Mouse (Mus musculus): ENCODE measurements around the gene Chrna1.
A peak's percentile ranks its signal among the peaks of the same experiment; 100 is the strongest.

DNA sequence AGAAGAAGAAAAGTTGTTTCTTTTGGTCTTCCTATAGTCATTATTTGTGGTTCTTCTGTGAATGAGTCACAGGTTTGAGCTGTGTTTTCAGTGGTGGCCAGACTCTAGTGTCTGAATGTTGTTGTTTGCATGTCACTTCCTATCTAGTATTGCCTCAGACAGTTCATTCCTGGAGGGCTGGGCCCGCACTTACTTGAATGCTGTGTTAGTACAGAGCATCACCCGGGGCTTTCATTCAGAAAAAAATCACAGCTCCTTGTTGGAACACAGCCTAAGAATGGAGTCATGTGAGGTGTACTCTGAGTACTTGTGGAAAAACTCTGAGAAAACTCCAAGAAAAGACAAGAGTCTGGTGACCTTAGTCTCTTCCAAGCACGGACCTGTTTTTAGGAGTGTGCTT lies 27.2 kb downstream of the Chrna1 start:
- no peak for TF ChIP-seq CTCF (IDR thresholded peaks at IDR 0.05; ENCODE audit: control insufficient read depth, insufficient read depth, insufficient read length)
- no peak for TF ChIP-seq MAX (IDR thresholded peaks at IDR 0.05)
- no peak for TF ChIP-seq USF1 (IDR thresholded peaks at IDR 0.05; ENCODE audit: low read depth)
- TF ChIP-seq CEBPB (IDR thresholded peaks at IDR 0.05; ENCODE audit: low read depth): peak; percentile 56

Measured in C2C12 (cell line).